Mouse (Mus musculus): ENCODE results near the gene Smim11. TPM values are rescaled to one million over a fixed set of nuclear protein-coding genes. Genes with fewer than 3 reads are reported as not detected.

The Smim11 gene
- polyA plus RNA-seq, 1 experiment from 2014 or later = 117 TPM

- H3K4me3 ChIP-seq (ENCODE audit: low read depth, low read length) = no peak overlapping the region
- 65% methylated on average over 4 of the region's 4 CpGs for WGBS
- H3K36me3 ChIP-seq (ENCODE audit: control insufficient read depth, insufficient read depth, low read length) = peaks cover 14% of the 10 kb centered on the region
These were observed 8.0 kb downstream of the Smim11 start for GRCm38 (mm10) chr16:92309126-92309525.

GRCm38 (mm10) chr16:92313953-92314741 is 13.1 kb downstream of the Smim11 start:
- H3K4me1 ChIP-seq (replicated peaks; ENCODE audit: control insufficient read depth, insufficient read depth, low read length) = no peaks in the 10 kb centered on the region
- H3K9me3 ChIP-seq (ENCODE audit: control insufficient read depth, low read length) = no peaks in the 10 kb centered on the region
- H3K27me3 ChIP-seq (replicated peaks; ENCODE audit: control insufficient read depth, insufficient read depth, low read length) = no peaks in the 10 kb centered on the region
- DNase-seq (ENCODE audit: low spot score) (peak; percentile 52), ATAC-seq (replicated peaks; ENCODE audit: low FRiP score) (peak; percentile 48)
- no peak overlapping the region for H3K4me2 ChIP-seq
- no peak overlapping the region for H3K9ac ChIP-seq (ENCODE audit: low read depth, low read length)
- H3K4me3 ChIP-seq (ENCODE audit: low read depth, low read length) = no peak overlapping the region
- peaks cover 4% of the 10 kb centered on the region; the same call in 1 of the 2 replicates for H3K36me3 ChIP-seq (ENCODE audit: control insufficient read depth, insufficient read depth, low read length)
- 51% methylated on average over 13 of the region's 13 CpGs for WGBS
- no peak overlapping the region for H3K27ac ChIP-seq (ENCODE audit: low read depth, low read length)

More at GRCm38 (mm10) chr16:92309126-92309525, 8.0 kb downstream of the Smim11 start:
- Histone ChIP-seq H3K27ac (ENCODE audit: low read depth, low read length) (no peak overlapping the region), H3K9ac (ENCODE audit: low read depth, low read length) (no peak overlapping the region), H3K4me2 (no peak overlapping the region), H3K4me1 (replicated peaks; ENCODE audit: control insufficient read depth, insufficient read depth, low read length) (no peaks in the 10 kb centered on the region), H3K9me3 (ENCODE audit: control insufficient read depth, low read length) (no peaks in the 10 kb centered on the region), H3K27me3 (replicated peaks; ENCODE audit: control insufficient read depth, insufficient read depth, low read length) (no peaks in the 10 kb centered on the region)
- DNase-seq (ENCODE audit: low spot score) (no peak), ATAC-seq (replicated peaks; ENCODE audit: low FRiP score) (no peak)

DNA sequence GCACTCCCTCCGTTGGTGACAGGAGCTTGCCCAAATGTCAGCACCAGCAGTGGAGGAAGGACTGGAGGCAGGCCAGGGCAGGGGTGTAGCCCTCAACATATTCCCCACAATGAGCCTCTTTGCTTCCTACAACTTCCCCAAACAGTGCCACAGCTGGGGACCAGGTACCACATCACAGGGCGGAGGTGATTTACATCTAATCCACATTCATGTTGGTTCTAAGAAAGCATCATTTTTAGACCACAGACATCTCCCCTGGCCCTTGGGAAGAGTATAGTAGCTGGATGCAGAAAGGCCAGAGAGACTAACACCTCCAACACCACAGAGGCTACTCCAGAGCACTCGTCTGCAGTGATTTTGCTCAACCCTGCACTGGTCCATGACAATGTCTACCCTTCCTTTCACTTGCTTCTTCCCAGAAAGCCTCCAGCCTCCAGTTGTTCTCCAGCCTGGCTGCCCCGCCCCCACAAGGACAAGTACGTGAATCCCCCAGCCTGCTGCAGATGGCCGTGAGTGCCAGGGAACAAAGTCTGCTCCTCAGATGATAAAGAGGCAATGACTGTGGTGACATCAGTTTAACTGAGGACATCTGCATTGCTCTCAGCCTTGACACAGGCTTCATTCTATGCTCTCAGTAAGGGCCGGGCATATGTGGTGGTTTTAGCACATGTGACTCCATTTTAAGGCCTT is 15.1 kb downstream of the Smim11 start:
- DNase-seq (ENCODE audit: low spot score) (no peak), ATAC-seq (replicated peaks; ENCODE audit: low FRiP score) (no peak)
- Histone ChIP-seq H3K9me3 (ENCODE audit: control insufficient read depth, low read length) (no peaks in the 10 kb centered on the region), H3K27ac (ENCODE audit: low read depth, low read length) (no peak overlapping the region), H3K9ac (ENCODE audit: low read depth, low read length) (no peak overlapping the region), H3K36me3 (ENCODE audit: control insufficient read depth, insufficient read depth, low read length) (no peaks in the 10 kb centered on the region; the same call in 1 of the 2 replicates), H3K4me3 (ENCODE audit: low read depth, low read length) (no peak overlapping the region), H3K4me2 (no peak overlapping the region), H3K4me1 (replicated peaks; ENCODE audit: control insufficient read depth, insufficient read depth, low read length) (no peaks in the 10 kb centered on the region), H3K27me3 (replicated peaks; ENCODE audit: control insufficient read depth, insufficient read depth, low read length) (no peaks in the 10 kb centered on the region)
- 68% methylated on average over 7 of the region's 7 CpGs for WGBS

DNA sequence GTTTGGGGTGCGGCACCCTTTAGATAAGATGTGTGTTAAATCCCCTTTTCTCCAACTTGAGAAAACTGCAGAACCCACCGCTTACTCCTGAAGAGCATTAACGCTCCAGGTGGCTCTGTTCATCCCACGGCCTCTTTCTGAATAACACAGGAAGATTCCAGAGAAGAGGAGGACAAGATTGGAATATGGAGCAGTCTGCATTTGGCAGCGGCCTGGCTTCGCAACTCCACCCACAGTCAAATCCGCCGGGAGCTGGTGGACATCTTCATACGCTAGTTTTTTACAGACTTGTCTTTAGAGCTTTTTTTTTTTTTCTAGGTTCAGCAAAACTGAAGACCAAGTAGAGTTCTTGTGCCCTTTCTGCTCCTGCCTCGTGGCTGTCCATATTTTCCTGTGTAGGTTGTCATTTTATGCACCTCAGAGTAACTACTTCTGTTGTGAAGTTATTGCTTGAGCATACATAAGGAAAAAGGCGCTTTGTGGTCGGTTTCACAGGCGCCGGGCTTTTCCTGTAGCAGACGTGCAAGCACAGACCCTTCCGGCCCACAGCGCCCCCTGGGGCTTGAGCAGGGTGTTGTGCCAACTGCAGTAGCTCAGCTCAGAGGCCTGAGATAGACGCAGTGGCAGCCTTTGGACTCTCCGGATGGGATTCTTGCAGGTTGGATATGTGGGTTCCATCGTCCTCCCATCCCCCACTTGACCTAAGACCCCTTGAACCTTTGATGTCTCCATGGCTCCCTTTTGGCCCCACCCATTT is 18.4 kb downstream of the Smim11 start:
- peak; percentile 72 for DNase-seq (ENCODE audit: low spot score)

DNA sequence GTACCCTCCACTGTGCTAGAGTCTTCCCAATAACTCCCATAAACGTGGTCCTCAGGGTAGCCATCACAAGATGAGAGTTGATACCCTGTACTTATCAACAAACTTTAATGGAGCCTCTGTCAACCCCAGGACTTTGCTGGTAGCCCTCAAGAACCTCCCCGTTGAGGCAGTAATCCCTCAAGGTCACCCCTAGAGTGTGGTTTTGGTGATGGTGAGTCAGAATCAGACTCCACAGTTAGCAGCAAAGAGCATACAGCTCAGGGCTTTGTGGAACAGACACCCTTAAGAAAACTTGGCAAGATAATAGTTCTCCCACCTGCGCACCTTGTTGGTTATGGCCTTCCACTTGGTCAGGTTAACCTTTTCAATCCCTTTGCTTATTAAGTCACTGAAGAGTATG is 19.3 kb downstream of the Smim11 start:
- H3K4me2 ChIP-seq = no peak overlapping the region
- H3K27me3 ChIP-seq (replicated peaks; ENCODE audit: control insufficient read depth, insufficient read depth, low read length) = no peaks in the 10 kb centered on the region
- ATAC-seq (replicated peaks; ENCODE audit: low FRiP score) = no peak
- DNase-seq (ENCODE audit: low spot score) = no peak
- H3K36me3 ChIP-seq (ENCODE audit: control insufficient read depth, insufficient read depth, low read length) = no peaks in the 10 kb centered on the region
- H3K9ac ChIP-seq (ENCODE audit: low read depth, low read length) = no peak overlapping the region
- no peak overlapping the region for H3K27ac ChIP-seq (ENCODE audit: low read depth, low read length)
- H3K4me3 ChIP-seq (ENCODE audit: low read depth, low read length) = no peak overlapping the region
- 78% methylated on average over 3 of the region's 3 CpGs for WGBS
- no peaks in the 10 kb centered on the region for H3K9me3 ChIP-seq (ENCODE audit: control insufficient read depth, low read length)
- H3K4me1 ChIP-seq (replicated peaks; ENCODE audit: control insufficient read depth, insufficient read depth, low read length) = no peaks in the 10 kb centered on the region

More for the DNA sequence above, 18.4 kb downstream of the Smim11 start:
- H3K9ac ChIP-seq (ENCODE audit: low read depth, low read length) = no peak overlapping the region
- no peaks in the 10 kb centered on the region for H3K27me3 ChIP-seq (replicated peaks; ENCODE audit: control insufficient read depth, insufficient read depth, low read length)
- no peaks in the 10 kb centered on the region for H3K36me3 ChIP-seq (ENCODE audit: control insufficient read depth, insufficient read depth, low read length)
- H3K4me3 ChIP-seq (ENCODE audit: low read depth, low read length) = no peak overlapping the region
- H3K4me2 ChIP-seq = no peak overlapping the region
- H3K4me1 ChIP-seq (replicated peaks; ENCODE audit: control insufficient read depth, insufficient read depth, low read length) = no peaks in the 10 kb centered on the region
- ATAC-seq (replicated peaks; ENCODE audit: low FRiP score) = peak; percentile 66
- 53% methylated on average over 20 of the region's 20 CpGs for WGBS
- no peaks in the 10 kb centered on the region for H3K9me3 ChIP-seq (ENCODE audit: control insufficient read depth, low read length)
- H3K27ac ChIP-seq (ENCODE audit: low read depth, low read length) = no peak overlapping the region

DNA sequence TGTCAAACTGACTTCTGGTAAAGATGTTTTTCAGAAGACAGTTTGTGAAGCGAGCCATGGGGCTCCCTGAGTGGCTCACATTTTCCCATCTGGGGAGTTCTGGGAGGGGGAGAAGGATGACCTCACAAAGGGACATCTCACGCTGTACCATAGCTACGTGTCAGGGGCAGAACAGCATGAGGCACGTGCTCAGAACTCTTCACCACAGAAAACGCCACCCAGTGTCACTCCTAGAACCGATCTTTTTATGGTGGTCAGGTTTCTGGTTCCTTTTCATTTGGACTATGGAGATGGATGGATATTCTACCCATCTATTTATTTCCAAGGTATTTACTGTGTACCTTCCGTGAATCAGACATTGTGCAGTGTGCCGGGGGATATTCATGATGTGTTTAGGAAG is 20.3 kb downstream of the Smim11 start, which contains the start of gene Fam243:
Gene Fam243 (minus strand): TSS at position 101 of the 400 bp plus-strand sequence.
- DNase-seq (ENCODE audit: low spot score) = no peak
- no peak for ATAC-seq (replicated peaks; ENCODE audit: low FRiP score)
- no peak within 1 kb of the TSS for H3K9ac ChIP-seq (ENCODE audit: low read depth, low read length)
- no peak within 1 kb of the TSS for H3K4me2 ChIP-seq
- WGBS = 92% methylated on average over 8 of the region's 8 CpGs
- H3K27ac ChIP-seq (ENCODE audit: low read depth, low read length) = no peak within 1 kb of the TSS
- H3K36me3 ChIP-seq (ENCODE audit: control insufficient read depth, insufficient read depth, low read length) = no peaks in the 10 kb centered on the region
- H3K4me1 ChIP-seq (replicated peaks; ENCODE audit: control insufficient read depth, insufficient read depth, low read length) = no peaks in the 10 kb centered on the region
- no peaks in the 10 kb centered on the region for H3K27me3 ChIP-seq (replicated peaks; ENCODE audit: control insufficient read depth, insufficient read depth, low read length)
- no peak within 1 kb of the TSS for H3K4me3 ChIP-seq (ENCODE audit: low read depth, low read length)
- H3K9me3 ChIP-seq (ENCODE audit: control insufficient read depth, low read length) = no peaks in the 10 kb centered on the region

DNA sequence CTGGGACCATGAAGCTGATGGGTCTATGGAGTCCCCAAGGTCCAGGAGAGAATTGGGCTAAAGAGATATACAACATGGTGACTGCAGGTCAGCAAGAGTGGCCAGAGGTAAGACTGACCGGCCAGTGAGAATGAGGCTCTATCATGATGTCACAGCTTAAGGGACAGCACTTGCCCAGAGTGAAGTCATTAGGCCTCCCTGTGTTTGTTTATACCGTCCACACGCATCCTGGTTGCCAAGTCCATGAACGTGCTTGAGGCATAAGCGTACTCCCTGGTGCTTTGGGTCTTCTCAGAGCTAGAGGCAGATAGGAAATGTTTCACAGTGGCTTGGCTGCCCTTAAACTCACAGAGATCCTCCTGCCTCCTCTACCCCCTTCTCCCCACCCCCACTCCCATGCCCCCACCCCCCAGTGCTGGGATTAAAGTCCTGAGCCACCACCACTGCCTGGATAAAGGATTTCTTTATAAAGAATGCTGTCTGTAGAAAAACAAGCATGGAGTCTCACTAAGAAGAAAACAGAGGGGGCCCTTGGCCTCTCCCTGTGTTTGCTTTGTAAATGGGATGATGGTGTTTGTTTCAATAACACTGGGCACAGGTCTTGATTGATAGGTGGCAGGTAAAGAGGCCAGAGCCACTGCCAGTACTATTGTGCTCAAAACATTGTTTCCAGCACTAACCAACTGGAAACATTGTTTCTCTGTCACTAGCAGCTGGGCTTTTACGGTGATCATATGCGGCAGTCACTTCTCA is 23.4 kb downstream of the Smim11 start:
- no peak overlapping the region for H3K27ac ChIP-seq (ENCODE audit: low read depth, low read length)
- no peaks in the 10 kb centered on the region for H3K27me3 ChIP-seq (replicated peaks; ENCODE audit: control insufficient read depth, insufficient read depth, low read length)
- no peaks in the 10 kb centered on the region for H3K36me3 ChIP-seq (ENCODE audit: control insufficient read depth, insufficient read depth, low read length)
- ATAC-seq (replicated peaks; ENCODE audit: low FRiP score) (no peak), DNase-seq (ENCODE audit: low spot score) (no peak)
- no peaks in the 10 kb centered on the region for H3K4me1 ChIP-seq (replicated peaks; ENCODE audit: control insufficient read depth, insufficient read depth, low read length)
- 60% methylated on average over 7 of the region's 7 CpGs for WGBS
- H3K9me3 ChIP-seq (ENCODE audit: control insufficient read depth, low read length) = no peaks in the 10 kb centered on the region
- H3K9ac ChIP-seq (ENCODE audit: low read depth, low read length) = no peak overlapping the region
- no peak overlapping the region for H3K4me3 ChIP-seq (ENCODE audit: low read depth, low read length)
- no peak overlapping the region for H3K4me2 ChIP-seq

DNA sequence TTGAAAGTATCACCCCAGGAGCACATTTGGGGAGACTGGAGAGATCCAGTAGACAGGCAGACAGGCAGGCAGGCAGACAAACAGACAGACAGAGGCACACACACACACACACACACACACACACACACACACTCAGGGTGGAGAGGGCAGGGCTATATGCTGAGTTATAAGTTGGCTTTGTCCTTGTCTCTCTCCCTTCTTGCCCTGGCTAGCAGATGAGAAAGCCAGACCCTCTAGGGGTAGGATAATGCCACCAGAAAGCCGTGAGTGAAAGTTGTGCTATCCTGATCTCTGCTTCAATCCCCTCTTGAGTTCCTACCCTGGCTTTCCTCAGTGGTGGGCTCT is 23.9 kb downstream of the Smim11 start:
- Histone ChIP-seq H3K9me3 (ENCODE audit: control insufficient read depth, low read length) (no peaks in the 10 kb centered on the region), H3K27ac (ENCODE audit: low read depth, low read length) (no peak overlapping the region), H3K9ac (ENCODE audit: low read depth, low read length) (no peak overlapping the region), H3K27me3 (replicated peaks; ENCODE audit: control insufficient read depth, insufficient read depth, low read length) (no peaks in the 10 kb centered on the region), H3K4me1 (replicated peaks; ENCODE audit: control insufficient read depth, insufficient read depth, low read length) (peaks cover 3% of the 10 kb centered on the region; the same call in 1 of the 2 replicates), H3K4me2 (no peak overlapping the region), H3K36me3 (ENCODE audit: control insufficient read depth, insufficient read depth, low read length) (no peaks in the 10 kb centered on the region), H3K4me3 (ENCODE audit: low read depth, low read length) (no peak overlapping the region)
- DNase-seq (ENCODE audit: low spot score) (no peak), ATAC-seq (replicated peaks; ENCODE audit: low FRiP score) (no peak)
- 36% methylated on average over 1 of the region's 1 CpGs for WGBS
